Mouse (Mus musculus) yolk sac, embryonic 10.5 days (tissue): Measurements from ENCODE around the gene Erf.

Experiments
- DNase-seq: peaks from one replicate; pipeline ENCODE4 v3.0.0-alpha.2; 2017; ENCODE audit warnings: low spot score

Erf gene

DNA sequence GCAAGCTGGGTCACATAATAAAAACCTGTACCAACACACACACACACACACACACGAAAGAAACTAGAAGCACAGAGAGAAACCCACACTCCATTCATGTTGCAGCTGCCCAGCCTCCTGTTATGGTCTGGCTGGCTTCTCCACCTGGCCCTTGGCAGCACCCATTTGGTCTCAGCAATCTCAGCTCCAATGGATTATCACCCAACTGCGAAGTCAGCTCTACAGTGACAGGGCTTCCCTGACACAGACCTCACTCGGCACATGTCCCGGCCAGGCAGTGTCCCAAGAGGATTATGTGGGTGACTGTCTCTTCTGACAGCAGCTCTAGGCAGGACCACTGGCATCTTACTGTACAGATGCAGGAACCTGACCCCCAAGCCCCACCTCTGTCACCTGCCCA lies 40.1 kb downstream of the Erf start:
- no peak for DNase-seq

DNA sequence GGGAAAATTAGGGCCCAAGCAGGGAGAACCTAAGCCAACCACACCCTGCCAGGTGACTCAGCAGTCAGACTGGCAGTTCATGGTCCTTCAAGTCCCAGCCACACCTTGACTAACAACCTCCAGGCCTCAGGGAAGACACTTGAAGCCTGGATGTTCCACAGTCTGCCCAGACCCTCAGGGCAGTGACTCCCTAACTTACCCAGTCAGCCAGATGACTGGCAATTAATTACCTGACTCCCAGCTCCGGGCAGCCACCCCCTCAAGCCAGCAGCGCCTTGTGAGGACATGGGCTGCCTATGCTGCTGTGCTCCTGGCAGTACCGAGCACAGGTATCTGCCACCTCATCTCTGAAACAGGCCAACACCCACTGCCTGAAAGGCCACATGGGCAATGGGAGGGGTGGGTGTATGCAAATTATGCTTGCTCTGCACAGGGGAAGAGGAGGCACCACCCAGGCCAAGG lies 41.4 kb downstream of the Erf start:
- DNase-seq: no peak

DNA sequence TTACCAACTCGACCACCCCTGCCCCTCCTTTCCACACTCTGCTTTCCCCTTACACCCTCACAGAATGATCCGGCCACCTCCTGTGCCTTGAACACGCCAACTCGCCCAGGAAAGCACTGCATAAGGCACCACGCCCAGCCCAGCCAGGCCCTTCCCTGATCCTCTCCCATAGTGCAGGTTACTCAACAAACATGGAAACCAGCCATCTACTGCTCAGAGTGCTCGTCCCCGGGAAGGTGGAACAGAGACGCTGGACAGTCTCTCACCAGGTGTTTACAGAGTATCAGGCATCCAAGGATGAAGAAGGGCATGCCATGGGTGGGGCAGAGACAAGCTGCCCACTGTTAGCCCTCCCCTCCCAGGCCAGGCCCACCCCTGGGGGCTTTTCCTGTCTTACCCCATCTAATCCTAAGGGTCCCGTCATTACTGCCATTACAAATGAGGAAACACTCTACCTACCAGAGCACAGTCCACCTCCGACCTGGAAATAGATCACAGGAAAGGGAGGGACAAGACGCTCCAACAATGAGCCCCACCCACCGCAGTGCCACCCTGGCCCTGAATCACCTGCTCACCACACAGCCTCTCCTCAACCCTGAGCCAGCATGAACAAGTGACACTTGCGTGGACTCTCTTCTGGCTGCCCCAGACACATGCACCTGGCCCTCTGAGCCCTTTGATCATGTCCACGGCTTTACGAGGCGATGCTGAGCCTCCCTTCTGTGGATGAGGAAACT lies 44.3 kb downstream of the Erf start:
- no peak for DNase-seq

DNA sequence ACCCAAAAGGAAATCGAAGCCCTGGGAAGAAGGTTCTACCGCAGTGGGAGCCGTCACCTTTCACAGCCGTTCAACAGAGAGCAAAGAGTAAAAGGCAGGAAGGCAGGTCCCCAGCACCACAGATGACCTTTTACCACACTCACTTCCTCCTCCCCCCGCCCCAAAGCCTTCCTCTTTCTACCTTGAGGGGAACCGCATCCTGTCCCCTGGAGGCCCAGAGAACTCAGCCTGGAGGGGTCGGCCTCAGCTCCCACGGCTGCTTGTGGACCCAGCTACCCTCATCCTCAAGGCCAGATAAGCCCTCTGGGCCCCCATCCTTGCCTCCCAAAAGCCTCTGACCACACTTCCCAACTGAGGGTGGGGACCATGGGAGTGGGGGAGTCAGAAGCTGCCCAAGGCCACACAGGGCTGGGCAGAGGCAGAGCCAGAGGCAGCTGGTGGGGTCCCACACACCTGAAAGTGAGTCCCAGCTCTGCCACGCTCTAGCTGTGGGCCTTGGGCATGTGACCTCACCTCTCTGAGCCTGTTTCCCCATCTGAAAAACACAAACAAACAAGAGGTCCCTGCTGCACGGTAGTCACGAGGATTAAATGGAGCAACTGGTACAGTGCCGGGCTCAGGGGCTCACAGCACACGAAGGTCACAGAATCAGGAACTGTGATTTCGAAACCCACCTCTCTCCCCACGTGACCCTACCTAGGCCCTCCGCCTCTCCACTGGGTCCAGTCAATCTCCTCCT lies 45.0 kb downstream of the Erf start:
- no peak for DNase-seq

DNA sequence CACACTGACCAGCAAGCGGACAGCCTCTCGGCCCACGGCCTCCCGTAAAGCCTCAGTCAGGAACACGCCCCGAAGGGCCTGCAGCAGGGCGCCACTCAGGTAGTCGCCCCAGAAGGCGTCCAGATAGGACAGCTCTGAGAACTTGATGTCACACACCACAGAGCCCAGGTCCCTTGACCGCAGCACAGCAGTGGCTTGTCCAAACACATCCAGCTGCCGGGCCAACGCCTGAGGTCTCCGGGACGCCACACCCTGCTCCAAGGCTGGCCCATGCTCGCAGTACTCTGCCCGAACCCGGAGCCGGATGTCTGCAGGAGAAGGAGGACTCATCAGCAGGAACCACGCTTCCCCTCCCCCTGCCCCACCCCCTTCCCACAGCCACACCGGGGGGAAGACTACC lies 46.9 kb downstream of the Erf start:
- DNase-seq: no peak

DNA sequence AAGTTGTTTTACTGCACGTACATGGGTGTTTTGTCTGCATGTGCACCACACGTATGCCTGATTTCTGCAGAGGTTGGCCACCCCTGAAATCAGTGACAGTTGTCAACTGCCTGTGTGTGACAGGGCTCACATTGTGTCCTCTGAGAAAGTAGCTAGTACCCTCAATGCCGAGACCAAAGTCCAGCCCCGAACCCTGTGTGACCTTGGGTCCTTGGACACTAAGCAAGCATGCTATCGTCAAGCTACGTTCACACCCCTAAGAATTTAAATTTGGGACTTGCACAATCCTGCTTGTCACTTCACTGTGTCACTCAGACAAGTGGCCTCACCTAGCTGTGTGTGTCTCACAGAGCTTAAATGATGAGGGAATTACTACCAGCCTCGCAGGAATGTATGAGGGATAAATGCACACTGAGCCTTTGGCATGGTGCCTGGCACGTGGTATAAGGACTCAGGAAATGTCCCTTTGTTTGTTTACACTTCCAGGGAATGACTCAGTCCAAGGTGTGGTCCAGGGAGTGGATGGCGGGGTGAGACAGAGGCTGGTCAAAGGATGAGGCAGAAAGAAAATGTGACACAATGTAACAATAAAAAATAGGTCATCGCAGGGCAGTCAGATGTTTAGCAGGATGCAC lies 53.1 kb downstream of the Erf start:
- DNase-seq: peak; percentile 74

DNA sequence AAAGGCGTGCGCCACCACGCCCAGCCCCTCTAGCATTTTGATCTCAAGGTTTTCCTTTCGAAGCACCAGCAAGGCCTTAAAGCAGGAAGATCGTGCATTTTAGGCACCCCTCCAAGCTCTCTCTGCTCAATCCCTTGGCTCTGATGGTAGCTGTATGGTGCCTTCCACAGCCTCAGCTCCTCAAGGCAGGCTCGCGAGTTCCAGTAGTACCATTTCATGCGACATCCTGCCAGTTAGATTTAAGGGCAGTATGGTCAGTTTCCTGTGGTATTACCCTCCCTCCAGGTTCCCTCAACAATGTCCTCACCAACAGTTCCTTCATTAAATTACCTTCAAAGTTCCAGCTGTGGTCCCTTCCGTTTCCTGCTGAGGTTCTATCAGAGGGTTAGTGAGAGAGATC lies 54.5 kb downstream of the Erf start:
- no peak for DNase-seq

DNA sequence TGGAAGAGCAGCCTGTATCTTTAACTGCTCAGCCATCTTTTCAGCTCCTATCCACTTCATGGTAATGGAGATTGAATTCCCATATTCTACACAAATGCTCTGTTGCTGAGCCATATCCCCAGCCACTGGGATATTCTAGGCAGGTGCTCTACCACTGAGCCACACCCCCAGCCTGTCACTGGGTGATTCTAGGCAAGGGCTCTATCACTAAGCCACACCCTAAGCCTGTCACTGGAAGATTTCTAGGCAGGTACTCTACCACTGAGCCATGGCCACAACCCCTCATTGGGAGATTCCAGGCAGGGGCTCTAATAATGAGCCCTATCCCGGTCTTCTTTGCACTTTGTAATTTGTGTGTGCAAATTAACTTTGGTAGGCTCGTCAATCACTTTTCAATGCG lies 55.4 kb downstream of the Erf start:
- DNase-seq: no peak
